Mouse (Mus musculus): Measurements from ENCODE around the gene Hoxd12.

DNA sequence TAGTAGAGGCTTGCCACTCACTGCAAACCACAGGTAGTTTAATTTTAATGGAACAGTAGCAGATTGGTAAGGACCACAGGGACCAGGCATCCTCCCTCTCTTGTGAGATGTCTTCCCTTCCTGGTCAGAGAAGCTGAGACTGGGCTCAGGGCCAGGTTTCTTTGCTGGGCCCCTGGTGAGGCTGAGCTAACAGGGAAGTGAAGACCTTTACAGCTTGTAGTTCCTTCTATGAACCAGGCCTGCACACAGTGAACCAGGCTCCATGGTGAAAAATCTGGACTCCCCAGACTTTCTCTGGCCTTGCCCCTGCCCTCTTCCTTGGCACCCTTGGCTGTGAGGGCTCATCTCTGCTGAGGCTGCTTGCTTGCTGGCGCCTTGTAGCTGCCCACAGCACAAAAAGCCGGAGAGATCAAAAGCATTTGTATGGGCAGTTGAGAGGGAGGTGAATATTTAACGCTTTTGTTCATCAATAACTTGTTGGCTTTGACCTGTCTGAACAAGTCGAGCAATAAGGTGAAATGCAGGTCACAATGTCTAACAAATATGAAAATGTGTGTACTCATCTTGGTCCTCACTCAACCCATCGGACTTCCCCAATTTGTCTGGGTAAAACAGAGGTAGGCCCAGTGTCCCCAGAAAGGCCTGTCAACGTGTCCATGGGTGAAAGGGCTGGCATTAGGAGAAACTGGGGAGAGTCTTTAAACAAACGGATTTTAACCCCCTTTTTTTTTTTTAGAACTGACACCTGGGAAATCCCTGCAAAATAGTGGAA lies 49.6 kb downstream of the Hoxd12 start:
- TF ChIP-seq CTCF (IDR thresholded peaks at IDR 0.05 in 2 of 3, conservative IDR thresholded peaks at IDR 0.05 in 1 of 3; ENCODE audit: control insufficient read depth in 1 of 3, insufficient read depth in 1 of 3, low read depth in 2 of 3, low read length in 3 of 3, poor library complexity in 1 of 3, severe bottlenecking in 1 of 3): no peak
- no peak for TF ChIP-seq POLR2A (IDR thresholded peaks at IDR 0.05; ENCODE audit: control insufficient read depth in 1 of 2, insufficient read depth in 1 of 2, low read depth in 1 of 2, low read length in 2 of 2, poor library complexity in 1 of 2)
- no peak for TF ChIP-seq EP300 (IDR thresholded peaks at IDR 0.05; ENCODE audit: low read depth in 1 of 2, low read length in 2 of 2)
- TF ChIP-seq USF1 (IDR thresholded peaks at IDR 0.05; ENCODE audit: low read depth, low read length): no peak
- TF ChIP-seq SMC3 (IDR thresholded peaks at IDR 0.05; ENCODE audit: low read depth, low read length): no peak
- TF ChIP-seq NRF1 (IDR thresholded peaks at IDR 0.05; ENCODE audit: insufficient read depth, low read depth, low read length, poor library complexity, severe bottlenecking): no peak
- no peak for TF ChIP-seq TCF12 (IDR thresholded peaks at IDR 0.05; ENCODE audit: low read depth, low read length)
- no peak for TF ChIP-seq MAFK (IDR thresholded peaks at IDR 0.05; ENCODE audit: borderline replicate concordance, low read depth, low read length)
